Mouse (Mus musculus) liver, postnatal 0 days (tissue): ENCODE results near the gene Clstn2.

Experiments used
- CTCF ChIP-seq: sonication (generic); IDR thresholded peaks from 2 replicates; pipeline ENCODE4 v1.5.1; 2016; ENCODE audit warnings: antibody characterized with exemption, low read depth
- EP300 ChIP-seq: IDR thresholded peaks from 2 replicates; pipeline ENCODE4 v1.6.1; 2016; ENCODE audit warnings: antibody characterized with exemption, low read depth, mild to moderate bottlenecking

DNA sequence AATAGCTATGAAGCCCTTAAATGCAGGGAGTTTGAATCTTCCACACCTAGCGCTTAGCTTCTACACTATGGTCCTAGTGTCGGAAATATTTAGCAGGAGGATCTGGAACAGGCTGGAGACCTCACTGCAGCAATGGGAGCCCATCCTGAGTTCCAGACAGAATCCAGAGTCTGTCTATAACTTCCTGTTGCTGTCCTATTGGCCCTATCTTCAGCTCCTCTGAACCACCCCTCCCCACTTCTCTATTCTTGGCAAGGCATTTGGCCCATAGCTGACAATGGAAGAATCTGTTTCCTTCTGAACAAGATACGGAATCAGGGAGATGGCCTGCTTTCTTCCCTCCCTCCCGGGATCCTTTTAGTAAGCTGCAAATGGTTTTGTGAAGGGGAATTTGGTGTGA is 488.6 kb downstream of the Clstn2 start:
- no peak for TF ChIP-seq CTCF
- no peak for TF ChIP-seq EP300
